8 mouse cellular contexts compared by ENCODE assay signal in genomic region chr2:35979644-35980021, GRCm38 (mm10). TPM values are rescaled to one million over a fixed set of nuclear protein-coding genes. Genes with fewer than 3 reads are reported as not detected.
DNase-seq lines count a peak whose midpoint lies in the region; ATAC-seq and TF ChIP-seq lines count a peak whose summit lies in the region.

Ttll11 (minus strand) TSS chr2:35979913.

- ATAC-seq in common myeloid progenitor, adult 5-6 weeks (replicated peaks; ENCODE audit: low read depth, poor library complexity, severe bottlenecking): peak; percentile 74
- ATAC-seq in hindbrain, postnatal 0 days: peak; percentile 92
- peak; percentile 86 for ATAC-seq in megakaryocyte, adult 5-6 weeks (ENCODE audit: poor library complexity, severe bottlenecking)

- H3K4me1 ChIP-seq in hindbrain, postnatal 0 days (ENCODE audit: insufficient read depth, low read length): peaks cover 8% of the 10 kb centered on the region; the same call in 1 of the 2 replicates

- H3K9ac ChIP-seq in hindbrain, postnatal 0 days (replicated peaks; ENCODE audit: low read length): peak within 1 kb of the TSS; percentile 92

- H3K9me3 ChIP-seq in hindbrain, postnatal 0 days (ENCODE audit: low read length): no peaks in the 10 kb centered on the region

- peak within 1 kb of the TSS; percentile 92 for H3K27ac ChIP-seq in gastrocnemius, adult 2 months
- H3K27ac ChIP-seq in hindbrain, postnatal 0 days: peak within 1 kb of the TSS; percentile 92
- H3K27ac ChIP-seq in left cerebral cortex, adult 2 months: peak within 1 kb of the TSS; percentile 90

- intact Hi-C loops in gastrocnemius, adult 2 months (cut with DNase I): no loop called here
- intact Hi-C loops in left cerebral cortex, adult 2 months (cut with DNase I): no loop called here

- H3K4me2 ChIP-seq in hindbrain, postnatal 0 days (ENCODE audit: low read depth, low read length): peak within 1 kb of the TSS; percentile 98

- H3K36me3 ChIP-seq in hindbrain, postnatal 0 days (ENCODE audit: insufficient read depth, low read length): no peaks in the 10 kb centered on the region

- peak; percentile 93 for DNase-seq in ZHBTc4 (ENCODE audit: low read depth, low spot score)
- DNase-seq in gastrocnemius, adult 2 months: peak; percentile 98
- peak; percentile 95 for DNase-seq in hindbrain, postnatal 0 days (ENCODE audit: low spot score)
- DNase-seq in left cerebral cortex, adult 2 months (ENCODE audit: extremely low spot score in 1 of 2, low spot score in 2 of 2): peak; percentile 95 to 96
- peak; percentile 96 to 97 for DNase-seq in right cerebral cortex, adult 2 months (ENCODE audit: low spot score in 2 of 2)
- DNase-seq in urinary bladder, postnatal 14 days (ENCODE audit: low spot score): peak; percentile 93

- no peaks in the 10 kb centered on the region for H3K27me3 ChIP-seq in hindbrain, postnatal 0 days (ENCODE audit: insufficient read depth, low read length)

- WGBS in hindbrain, postnatal 0 days: under 1% methylated on average over 41 of the region's 42 CpGs

- TF ChIP-seq CTCF in gastrocnemius, adult 2 months (IDR thresholded peaks at IDR 0.05): no peak
- TF ChIP-seq CTCF in hindbrain, postnatal 0 days (IDR thresholded peaks at IDR 0.05; ENCODE audit: low read depth): no peak
- TF ChIP-seq CTCF in left cerebral cortex, adult 2 months (IDR thresholded peaks at IDR 0.05): no peak

- peak within 1 kb of the TSS; percentile 97 for H3K4me3 ChIP-seq in gastrocnemius, adult 2 months
- H3K4me3 ChIP-seq in hindbrain, postnatal 0 days (ENCODE audit: low read length): peak within 1 kb of the TSS; percentile 80
- peak within 1 kb of the TSS; percentile 84 for H3K4me3 ChIP-seq in left cerebral cortex, adult 2 months

RNA-seq across cellular contexts. Expression of gene Ttll11, which starts in this region (rescaled TPM):
- 0.55 TPM in 1 of 2 replicates, not detected in the other for total RNA-seq in common myeloid progenitor, adult 5-6 weeks (2017)
- 1 to 10 TPM; 3.0 to 3.4 TPM for total RNA-seq in gastrocnemius, adult 2 months (2021)
- total RNA-seq in hindbrain, postnatal 0 days (2014; rRNA removed): 8.2 and 12.4 TPM in 2 replicates
- 5.8 and 6.1 TPM in 2 replicates for polyA plus RNA-seq in hindbrain, postnatal 0 days (2015; fragmentation: Nextera tagmentation; extraction: Ambion mirVana)
- 10 to 100 TPM; 40.2 to 42.2 TPM for total RNA-seq in left cerebral cortex, adult 2 months (2021)
- total RNA-seq in megakaryocyte, adult 5-6 weeks (2015): not detected in 2 replicates
- 0.48 TPM in 1 of 2 replicates, not detected in the other for total RNA-seq in megakaryocyte, adult 5-6 weeks (2017)

Comparison
In these comparisons a context has a peak if more than half of its experiments do, and no peak if none do; other contexts are left out.
1. Peak in every context shown above with its lines: DNase-seq, ATAC-seq, H3K4me3 ChIP-seq and H3K27ac ChIP-seq.
2. Peak in ATAC-seq in common myeloid progenitor, adult 5-6 weeks; RNA of the gene not detected or under 1 TPM.
3. Peak in ATAC-seq in megakaryocyte, adult 5-6 weeks; RNA of the gene not detected or under 1 TPM.